Mouse (Mus musculus) CD8-positive naive resting alpha-beta T cell, adult 2 months (primary cell): ENCODE results near the gene Unc13d.

Source experiments
- DNase-seq, 2 experiments: peaks; one replicate each; pipeline ENCODE4 v3.0.0; 2022; ENCODE audit warnings: low read depth in 2 of 2, low spot score in 2 of 2

Unc13d gene

DNA sequence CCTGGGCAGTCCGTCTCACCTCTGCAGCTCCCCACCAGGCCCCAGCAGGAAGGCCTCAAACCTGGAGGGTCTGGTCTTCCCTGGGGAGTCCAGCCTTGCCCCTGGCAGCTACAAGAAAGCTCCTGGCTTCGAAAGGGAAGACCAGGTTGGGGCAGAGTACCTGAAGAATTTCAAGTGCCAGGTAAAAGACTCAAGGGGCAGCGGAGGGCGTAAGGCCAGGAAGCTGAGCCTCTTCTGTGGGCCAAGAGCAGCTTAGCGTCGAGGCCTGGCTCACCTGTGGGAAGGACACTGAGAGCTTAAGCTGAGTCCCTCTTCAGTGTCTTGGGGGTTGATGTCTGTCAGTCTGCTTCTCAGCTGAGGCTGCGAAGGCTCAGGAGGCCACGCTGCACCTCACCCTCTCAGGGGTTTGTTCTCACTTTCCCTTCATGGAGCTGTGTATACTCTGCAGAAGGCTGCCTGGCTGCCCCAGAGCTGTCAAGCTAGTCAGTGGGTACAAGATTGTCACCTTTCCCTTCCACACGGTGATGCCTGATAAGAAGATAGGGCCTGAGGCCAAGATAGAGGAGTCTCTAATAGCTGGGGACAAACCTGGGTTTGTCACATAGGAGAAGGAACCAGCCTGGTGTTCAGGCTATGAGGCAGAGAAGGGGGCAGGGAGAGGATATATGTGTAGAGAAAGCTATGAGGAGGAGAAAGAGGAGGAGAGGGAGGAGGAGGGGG is 24.1 kb downstream of the Unc13d start:
- DNase-seq = no peak

DNA sequence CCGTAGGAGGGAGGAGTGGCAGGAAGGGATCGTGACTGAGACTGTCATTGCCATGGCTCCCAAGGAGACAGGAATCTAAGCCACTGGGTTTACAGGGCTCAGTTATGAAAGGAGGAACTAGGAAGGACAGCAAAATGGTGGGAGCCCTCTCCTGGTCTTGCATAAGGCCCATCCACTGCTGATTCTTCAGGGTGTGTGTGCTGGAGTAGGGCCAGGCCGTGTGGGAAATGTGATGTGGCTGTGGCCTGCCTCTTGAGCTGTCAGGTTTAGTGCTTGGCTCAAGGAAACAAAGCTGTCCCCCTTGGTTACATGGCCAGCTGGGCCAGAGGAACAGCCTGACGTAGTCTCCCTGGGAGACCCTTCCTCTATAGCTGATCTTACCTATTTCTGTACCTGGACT is 27.6 kb downstream of the Unc13d start:
- no peak for DNase-seq

DNA sequence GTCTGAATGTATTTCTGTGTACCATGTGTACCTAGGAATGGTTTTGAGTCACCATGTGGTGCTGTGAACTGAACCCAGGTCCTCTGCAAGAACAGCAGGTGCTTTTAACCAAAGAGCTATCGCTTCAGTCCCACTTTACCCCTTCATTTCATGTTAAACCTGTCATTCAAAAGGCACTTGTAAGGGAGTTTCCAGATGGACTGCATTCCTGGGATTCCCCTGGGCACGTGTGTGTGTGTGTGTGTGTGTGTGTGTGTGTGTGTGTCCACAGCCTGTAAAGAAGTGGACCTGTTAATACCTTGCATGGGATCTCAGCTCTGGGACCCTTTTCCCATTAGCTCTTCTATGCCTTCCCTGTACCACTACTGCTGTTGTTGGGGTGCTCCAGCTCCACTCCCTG is 28.2 kb downstream of the Unc13d start:
- DNase-seq = no peak

DNA sequence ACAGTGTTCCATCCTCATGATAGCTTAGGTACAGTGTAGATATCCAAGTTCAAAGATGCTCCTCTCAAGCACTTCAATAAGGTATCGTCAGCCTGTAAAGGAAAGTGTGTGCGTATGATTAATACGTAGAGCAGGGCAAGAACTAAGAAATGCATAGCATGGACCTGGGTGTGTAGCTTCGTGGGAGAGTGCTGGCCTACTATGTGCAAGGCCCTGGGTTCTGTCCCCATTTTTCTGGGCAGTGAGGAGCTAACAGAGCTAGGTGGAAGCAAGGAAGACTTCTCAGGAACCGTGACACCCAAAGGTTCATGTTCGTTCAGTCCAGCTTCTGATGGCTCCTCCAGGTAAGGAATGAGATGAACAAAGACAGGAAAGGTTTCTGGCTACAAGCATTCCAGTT is 32.6 kb downstream of the Unc13d start:
- no peak for DNase-seq

DNA sequence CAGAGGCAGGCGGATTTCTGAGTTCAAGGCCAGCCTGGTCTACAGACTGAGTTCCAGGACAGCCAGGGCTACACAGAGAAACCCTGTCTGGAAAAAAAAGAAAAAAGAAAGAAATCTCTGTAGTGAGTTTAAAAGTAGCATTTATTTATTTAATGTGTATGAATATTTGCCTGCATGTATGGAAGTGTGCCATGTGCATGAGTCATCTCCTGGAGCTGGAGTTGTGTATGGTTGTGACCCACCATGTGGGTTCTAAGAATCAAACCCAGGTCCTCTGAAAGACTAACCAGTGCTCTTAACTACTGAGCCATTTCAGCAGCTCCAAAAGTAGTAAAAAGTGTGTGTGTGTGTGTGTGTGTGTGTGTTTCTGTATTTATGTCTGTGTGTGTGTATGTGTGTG is 34.5 kb downstream of the Unc13d start:
- no peak for DNase-seq

DNA sequence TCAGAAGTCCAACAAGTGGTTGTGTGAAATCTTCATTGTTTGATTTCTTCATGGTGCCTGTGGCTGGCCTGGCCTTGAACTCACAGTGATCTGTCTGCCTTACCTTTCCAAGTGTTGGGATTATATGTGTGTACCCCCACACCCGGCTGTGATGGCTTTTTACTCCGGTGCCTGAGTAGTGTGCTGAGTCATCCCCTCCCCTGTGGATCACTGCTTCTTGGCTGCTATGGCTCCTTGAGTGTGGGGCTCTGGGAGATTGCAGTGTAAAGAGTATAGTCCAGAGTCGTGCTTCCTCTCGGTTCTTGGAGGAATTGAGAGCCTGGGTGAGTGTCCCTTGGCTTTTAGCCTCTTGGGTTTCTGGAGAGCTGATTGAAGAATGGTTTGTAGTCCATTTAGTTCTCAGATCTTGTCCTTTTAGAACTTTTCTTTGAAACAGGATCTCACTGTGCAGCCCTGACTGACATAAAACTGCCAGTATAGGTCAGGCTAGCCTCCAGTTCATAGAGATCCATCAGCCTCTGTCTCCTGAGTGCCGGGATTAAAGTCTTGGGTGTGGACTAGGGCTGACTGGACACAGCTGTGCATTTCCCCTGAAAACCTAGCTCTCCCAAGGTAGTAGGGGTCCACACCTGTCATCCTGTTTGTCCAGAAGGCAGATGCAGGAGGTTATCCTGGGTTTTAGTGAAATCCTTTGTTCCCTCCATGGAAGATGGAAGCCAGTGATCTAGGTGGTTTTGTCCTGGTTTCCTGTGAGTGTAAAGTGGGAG is 35.2 kb downstream of the Unc13d start:
- DNase-seq = no peak

DNA sequence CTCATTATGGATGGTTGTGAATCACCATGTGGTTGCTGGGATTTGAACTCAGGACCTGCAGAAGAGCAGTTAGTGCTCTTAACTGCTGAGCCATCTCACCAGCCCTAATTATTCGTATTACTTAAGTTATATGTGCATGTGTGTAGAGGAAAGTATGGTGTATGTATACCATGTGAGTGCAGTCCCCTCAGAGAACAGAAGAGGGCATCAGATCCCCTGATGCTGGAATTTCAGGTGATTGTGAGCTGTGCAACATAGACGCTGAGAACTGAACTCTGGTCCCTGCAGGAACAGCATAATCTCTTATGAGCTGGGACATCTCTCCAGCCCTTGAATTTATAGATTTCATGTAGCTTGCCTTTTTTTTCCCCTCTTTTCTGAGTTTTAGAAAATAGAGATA is 35.9 kb downstream of the Unc13d start:
- no peak for DNase-seq

DNA sequence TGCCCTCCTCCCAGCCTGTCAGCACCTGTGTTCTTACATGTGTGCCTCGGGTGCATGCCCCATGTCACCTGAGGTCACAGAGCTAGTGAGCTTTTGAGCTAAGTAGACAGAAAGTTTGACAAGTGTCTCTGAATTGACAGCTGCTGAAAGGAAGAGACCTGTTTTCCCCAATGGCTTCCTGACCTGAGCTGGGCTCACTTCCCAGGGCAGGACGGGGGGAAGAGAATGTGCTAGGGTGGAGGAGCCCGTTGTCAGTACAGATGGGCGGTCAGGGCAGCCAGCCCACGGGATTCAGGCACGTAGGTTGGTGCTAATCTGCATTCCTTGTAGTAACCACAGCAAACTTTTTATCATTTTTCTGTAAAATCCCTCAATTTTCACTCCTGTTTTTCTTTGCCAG is 37.2 kb downstream of the Unc13d start:
- no peak for DNase-seq

DNA sequence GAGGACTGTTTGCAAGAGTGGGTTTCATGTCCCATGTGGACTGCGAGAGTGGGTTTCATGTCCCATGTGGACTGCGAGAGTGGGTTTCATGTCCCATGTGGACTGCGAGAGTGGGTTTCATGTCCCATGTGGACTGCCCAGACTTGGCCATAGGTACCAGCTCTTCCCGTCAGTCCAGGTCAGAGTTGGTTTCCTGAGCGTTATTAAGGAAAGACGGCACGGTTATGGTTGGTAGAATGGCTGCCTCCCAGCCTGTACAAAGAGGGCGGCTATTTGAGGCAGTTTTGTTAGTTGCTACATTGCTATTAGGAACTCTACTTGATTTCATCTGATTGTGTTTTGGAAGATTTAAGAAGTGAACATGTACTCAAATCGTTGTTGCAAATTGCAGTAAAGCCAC is 39.9 kb downstream of the Unc13d start:
- no peak for DNase-seq

DNA sequence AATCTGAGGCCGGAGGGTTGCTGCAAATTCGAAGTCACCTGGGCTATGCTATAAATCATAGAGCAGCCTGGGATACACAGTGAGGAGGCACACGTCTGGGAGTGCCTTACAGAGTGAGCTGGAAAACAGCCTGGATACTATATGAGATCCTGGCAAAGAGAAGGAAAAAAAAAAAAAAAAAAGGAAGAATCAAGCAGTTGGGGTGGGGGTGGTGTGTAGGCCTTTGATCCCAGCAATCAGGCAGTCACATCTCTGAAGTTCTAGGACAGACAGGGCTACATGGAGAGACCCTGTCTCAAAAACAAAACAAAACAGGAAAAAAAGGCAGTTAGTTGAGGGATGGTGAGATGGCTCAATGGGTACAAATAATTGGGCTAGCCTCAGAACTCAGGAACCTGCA is 41.1 kb downstream of the Unc13d start:
- DNase-seq = no peak

DNA sequence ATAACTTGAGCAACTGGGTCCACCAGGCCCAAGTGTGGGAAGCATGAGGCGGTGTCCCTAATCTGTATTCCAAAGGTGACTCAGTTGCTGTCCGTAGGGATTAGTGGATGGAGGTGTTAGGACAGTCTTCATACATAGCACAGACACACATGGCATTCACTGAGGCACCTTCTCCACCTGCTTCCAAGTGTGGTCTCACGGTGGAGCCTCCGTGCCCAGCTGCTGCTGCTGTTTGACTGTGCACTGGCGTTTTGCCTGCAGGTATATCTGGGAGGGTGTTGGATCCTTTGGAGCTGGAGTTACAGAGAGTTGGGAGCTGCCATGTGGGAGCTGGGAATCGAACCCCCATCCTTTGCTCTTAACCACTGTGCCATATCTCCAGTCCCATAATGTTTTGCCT is 43.2 kb downstream of the Unc13d start:
- no peak for DNase-seq

DNA sequence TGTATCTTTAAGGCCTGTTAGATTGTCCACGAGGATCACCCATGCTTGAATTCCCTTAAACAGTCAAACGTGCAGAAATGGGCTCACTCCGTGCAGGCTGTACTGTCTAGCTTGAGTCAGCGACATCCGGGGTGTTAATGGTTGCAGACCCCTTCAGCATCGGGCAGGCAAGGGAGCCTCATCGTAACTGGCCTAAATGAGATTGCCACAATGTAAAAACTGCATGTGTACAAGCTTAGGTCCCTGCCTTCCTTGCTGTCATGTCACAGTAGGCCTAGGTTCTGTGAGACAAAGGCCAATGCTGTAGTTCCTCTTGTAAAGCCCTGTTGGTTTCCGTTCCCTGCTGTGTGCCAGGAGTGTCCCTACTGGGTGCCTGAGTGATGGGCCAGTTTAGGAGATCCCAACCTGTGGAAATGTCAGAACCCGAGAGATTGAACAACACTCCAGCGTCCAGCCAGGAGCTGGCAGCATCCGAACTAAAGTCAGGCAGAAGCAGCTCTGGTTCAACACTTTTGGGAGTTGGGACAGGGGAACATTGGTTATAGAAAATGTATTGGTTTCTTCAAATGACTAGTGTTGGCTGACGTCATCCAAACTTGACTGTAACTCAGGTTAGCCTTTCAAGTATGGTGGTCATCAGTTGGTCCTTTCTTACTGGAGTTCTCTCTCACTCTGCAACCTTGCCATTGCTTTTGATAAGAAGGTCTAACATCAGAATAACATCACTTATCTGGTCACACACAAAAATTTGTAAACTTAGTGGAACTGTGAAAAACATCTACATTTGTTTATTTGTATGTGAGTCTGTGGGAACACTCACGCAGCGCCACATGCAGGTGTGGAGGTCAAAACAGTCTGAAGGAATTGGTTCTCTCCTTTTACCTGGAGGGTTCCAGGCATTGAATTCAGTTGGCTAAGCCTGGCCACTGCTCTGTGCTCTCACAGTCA is 46.6 kb downstream of the Unc13d start:
- no peak for DNase-seq

DNA sequence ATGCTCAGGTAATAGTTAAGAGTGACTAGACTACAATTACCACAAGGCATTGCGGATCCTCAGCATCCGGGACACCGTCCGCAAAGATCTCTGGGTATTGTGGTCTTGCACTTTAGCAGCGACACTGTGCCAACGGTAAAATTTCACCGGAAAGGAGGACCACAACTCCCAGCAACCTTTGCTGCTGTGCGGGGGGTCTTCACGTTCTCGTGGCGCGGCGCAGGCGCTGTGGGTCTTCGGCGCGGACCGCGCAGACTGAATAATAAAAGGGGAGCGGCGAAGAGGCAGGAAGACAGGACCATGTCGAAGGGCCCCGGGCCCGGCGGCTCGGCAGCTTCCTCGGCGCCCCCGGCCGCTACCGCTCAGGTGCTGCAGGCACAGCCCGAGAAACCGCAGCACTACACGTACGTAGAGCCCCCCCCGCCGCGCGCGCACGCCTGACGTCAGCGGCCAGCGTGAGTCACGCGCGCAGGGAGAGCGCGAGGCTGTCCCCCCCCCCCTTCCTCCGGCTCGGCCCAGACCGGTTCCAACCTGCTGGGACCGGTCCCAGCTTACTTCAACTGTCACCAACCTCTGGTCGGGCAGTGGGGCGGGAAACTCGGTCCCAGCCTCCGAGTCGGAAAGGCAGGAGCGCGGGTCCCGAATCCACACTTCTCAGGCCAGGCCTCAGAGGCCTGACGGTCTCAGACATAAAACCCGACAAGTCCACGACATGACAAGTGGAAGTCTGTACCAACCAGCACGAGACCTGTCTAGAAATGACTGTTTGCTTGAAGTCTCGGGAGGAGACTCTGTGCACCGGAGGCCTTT is 47.5 kb downstream of the Unc13d start, which contains the start of gene Unk:
Unk (plus strand) TSS at position 235 of the 810 bp plus-strand sequence.
- DNase-seq = peak; percentile 94 to 96

DNA sequence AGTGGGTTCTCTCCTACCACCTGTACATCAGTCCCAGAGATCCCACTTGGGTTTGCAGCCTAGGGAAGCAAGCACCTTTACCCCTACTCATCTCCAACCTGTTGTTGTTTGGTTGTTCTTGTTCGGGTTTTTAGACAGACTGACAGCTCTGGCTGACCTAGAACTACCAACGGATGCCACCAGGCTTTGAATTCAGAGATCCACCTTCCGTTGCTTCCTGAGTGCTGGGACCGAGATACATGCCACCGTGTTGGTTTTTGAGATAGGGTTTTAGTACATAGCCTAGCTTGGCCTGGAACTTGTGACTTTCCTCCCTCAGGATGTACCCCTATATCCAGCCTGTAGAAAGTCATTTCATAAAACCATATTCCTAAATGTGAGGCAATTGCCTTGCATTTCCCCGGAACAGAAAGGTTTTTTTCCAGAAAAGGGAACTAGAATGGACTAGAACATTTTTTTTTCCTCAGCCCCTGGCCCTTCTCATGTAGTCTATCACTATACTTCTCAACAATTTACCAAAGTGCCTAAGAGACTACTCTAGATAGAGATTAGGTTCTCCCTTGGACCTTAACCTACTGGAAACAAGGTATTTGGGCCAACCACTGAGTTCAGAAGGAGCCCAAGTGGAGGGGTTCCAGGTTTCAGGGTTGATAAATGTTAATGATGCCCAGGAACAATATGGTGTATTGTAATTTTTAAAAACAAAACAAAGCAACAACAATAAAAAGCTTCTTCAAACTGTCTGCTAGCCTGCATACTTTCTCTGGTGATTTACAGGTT is 48.5 kb downstream of the Unc13d start:
- DNase-seq = no peak

DNA sequence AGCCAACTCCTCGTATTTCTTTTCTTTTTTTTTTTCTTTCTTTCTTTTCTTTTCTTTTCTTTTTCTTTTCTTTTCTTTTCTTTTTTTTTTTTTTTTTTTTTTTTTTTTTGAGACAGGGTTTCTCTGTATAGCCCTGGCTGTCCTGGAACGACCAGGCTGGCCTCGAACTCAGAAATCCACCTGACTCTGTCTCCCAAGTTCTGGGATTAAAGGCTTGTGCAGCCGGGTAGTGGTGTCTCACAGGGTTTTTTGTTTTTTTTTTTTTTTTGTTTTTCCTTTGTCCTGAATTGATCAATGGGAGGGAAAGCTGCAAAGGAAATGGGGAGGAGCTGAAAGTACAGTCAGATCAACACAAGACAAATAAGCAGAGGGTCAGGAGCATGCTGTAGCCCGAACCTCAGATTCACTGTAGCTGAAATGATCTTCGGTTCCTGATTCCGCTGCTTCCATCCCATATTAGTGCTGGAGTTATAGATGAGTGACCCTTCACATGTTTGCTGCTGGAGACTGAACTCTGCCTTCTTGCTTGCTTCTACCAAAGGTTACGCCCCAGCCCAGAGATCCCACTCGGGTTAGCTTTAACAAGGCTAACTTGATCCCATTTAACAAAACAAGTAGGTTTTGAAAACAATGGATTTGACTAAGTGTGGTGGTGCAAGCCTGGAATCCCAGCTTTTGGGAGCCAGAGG is 49.4 kb downstream of the Unc13d start:
- DNase-seq = no peak

DNA sequence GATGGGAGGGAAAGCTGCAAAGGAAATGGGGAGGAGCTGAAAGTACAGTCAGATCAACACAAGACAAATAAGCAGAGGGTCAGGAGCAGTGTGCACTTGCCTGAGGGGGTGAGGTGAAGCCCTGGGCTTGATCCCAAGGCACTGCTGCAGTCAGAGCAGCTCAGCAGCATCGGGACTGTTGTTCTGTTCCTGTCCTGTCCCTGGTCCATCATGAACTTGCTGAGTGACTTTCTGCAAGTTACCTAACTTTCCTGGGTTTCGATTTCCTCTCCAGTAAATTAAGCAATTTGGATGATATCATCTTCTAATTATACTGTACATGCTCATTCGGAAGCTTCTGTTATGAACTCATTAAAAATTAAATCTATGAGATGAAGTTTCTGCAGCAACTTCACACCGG is 50.0 kb downstream of the Unc13d start, which contains the start of gene H3f3b:
H3f3b (minus strand) TSS at position 207 of the 400 bp plus-strand sequence.
- no peak for DNase-seq

DNA sequence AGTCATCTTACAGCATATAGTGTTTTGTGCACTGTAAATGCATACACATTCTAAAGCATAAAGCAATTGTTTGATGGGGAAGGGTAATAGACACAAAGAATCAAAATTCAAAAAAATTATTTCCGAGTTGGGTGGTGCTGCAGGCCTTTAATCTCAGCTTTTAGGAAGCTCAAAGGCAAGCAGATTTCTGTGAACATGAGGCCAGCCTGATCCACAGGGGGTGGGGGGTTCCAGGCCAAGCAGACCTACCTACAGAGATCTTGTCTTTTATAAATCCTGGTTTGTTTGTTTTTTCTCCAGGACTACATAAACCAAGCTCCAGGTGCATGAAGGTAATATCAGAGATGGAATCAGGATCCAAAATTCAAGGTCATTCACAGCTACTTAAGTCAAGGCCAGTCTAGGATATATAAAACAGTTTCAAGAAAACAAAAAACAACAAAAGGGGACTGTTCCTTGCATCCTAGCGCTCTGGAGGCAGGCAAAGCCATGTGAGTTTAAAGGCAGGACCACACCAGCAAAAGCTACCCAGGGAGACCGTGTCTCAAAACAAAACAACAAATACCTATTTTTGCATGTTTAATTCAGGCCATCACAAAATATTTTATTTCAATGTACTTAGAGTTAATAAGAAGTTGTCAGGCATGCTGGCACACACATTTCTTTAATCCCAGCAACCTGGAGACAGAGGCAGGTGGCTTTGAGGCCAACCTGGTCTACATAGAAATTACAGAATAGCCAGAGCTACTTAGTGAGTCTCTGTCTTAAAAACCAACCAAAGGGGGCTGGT is 52.5 kb downstream of the Unc13d start:
- DNase-seq = no peak

DNA sequence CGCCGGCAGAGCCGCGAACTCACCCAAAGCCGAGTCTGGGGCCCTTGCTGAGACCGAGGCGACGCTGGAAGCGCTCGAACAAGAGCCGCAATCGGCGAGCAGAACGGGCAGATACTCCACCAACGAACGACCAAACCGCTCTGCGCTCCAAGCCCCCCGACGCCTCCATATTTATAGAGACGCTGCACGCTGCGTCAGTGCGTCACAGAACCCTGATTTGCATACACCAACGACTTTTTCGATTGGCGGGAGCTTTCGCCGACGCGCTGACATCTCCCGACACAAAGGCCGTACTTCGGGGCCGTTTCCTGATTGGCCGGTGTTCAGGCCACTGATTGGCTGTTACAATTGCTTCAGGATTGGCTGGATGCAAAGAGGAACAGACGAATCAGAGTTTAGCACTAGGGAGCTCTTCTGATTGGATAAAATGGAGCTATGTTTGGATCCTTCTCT is 53.4 kb downstream of the Unc13d start:
- peak; percentile 97 to 98 for DNase-seq
